Mouse (Mus musculus) kidney, adult 2 months (tissue): Measurements from ENCODE around the gene Klk1b24. TPM values are rescaled to one million over a fixed set of nuclear protein-coding genes. Genes with fewer than 3 reads are reported as not detected.

Source experiments
- DNase-seq: peaks from one replicate; pipeline ENCODE4 v3.0.0; 2021
- H3K27ac ChIP-seq: fragments of 200-500 bp; 2 replicates; pipeline ENCODE4 v1.5.1; 2012; ENCODE audit warnings: low read depth, low read length, control low read depth, inconsistent platforms; ENCODE audit not compliant: insufficient read depth
- H3K27me3 ChIP-seq: fragments of 200-500 bp; replicated peaks from 2 replicates; pipeline ENCODE4 v1.6.1; 2012; ENCODE audit warnings: mild to moderate bottlenecking, moderate library complexity, low read length, inconsistent platforms; ENCODE audit not compliant: control insufficient read depth, insufficient read depth
- H3K36me3 ChIP-seq: fragments of 200-500 bp; 2 replicates; pipeline ENCODE4 v1.6.1; 2012; ENCODE audit warnings: mild to moderate bottlenecking, moderate library complexity, low read length, inconsistent platforms; ENCODE audit not compliant: control insufficient read depth, insufficient read depth
- H3K4me1 ChIP-seq: fragments of 200-500 bp; 2 replicates; pipeline ENCODE4 v1.6.1; 2011; ENCODE audit warnings: low read length; ENCODE audit not compliant: control insufficient read depth, insufficient read depth
- H3K4me3 ChIP-seq: fragments of 200-500 bp; 2 replicates; pipeline ENCODE4 v1.5.1; 2011; ENCODE audit warnings: mild to moderate bottlenecking, low read depth, low read length, control low read depth; ENCODE audit not compliant: insufficient read depth
- CTCF ChIP-seq: fragments of 200-500 bp; conservative IDR thresholded peaks from 2 replicates; pipeline ENCODE4 v1.5.1; 2011; ENCODE audit warnings: low read depth, mild to moderate bottlenecking, control low read depth, low read length, moderate library complexity, mixed read lengths; ENCODE audit not compliant: insufficient read depth, insufficient read length
- POLR2A ChIP-seq: fragments of 200-500 bp; IDR thresholded peaks from one replicate; pipeline ENCODE4 v1.6.1; 2011; ENCODE audit warnings: low read depth, low read length, control low read depth
- WGBS: fragments of 180-500 bp; shearing (Covaris S2); methylation state at CpG from one replicate; pipeline ENCODE4 v1.1.7; 2018; 5-methylcytosine and 5-hydroxymethylcytosine counted together
- polyA plus RNA-seq: library from polyadenylated mRNA; depleted of rRNA; stranded (reverse); fragments of >200 nt; gene quantifications from 2 replicates; pipeline ENCODE4 v1.2.3, GENCODE M21; 2012; rRNA removed

The Klk1b24 gene
- polyA plus RNA-seq, 1 experiment, result 2.0 TPM

DNA sequence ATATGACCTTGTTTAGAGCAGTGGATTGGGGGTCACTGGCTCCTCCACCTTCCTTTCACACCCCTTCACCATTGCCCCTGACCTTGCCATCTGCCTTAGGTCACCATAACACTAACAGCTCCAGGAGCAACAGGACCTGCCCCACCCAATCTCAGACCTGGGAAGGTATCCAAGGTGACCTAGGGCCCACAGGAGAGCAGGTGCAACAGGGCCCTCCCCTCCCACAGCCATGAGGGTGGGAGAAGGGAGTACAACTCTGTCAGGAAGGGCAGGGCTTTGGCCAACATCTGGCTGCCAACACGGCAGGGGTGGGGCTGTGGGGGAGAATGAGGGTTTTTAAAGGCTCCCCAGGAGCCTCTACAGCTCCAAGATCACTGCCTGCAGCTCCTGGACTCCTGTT is 37.0 kb downstream of the Klk1b24 start, which contains the start of gene Klk1:
Klk1 (plus strand) TSS at position 285 of the 400 bp plus-strand sequence.
- DNase-seq, result peak; percentile 66
- peak within 1 kb of the TSS; percentile 98 for H3K27ac ChIP-seq
- TF ChIP-seq CTCF (no peak), POLR2A (no peak)
- 32% methylated on average over 1 of the region's 1 CpGs for WGBS
- H3K36me3 ChIP-seq, result no peaks in the 10 kb centered on the region
- H3K27me3 ChIP-seq, result no peaks in the 10 kb centered on the region
- H3K4me3 ChIP-seq, result peak within 1 kb of the TSS; percentile 36
- no peaks in the 10 kb centered on the region for H3K4me1 ChIP-seq

DNA sequence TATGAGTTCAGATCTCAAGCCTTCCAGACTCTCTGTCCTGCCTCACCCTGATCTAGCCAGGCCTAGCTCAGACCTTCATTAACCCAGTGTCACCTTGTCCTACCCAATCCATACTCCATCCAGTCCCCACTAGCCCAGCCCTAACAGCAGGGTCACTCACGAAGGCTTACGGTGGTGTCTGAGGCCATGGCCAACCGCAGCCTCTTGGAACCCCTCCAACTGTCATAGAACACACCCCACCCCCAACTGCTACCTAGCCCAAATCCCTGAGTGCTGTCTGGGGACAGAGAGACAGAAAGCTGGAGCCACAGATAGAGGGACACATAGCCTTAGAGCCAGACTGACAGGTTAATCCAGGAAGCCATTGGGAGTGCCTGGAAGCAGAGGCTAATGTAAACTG is 47.9 kb downstream of the Klk1b24 start, which contains the start of gene Gm36864:
Gm36864 (plus strand) TSS at position 269 of the 400 bp plus-strand sequence.
- Histone ChIP-seq H3K4me1 (no peaks in the 10 kb centered on the region), H3K36me3 (no peaks in the 10 kb centered on the region), H3K4me3 (no peak within 1 kb of the TSS), H3K27ac (peak within 1 kb of the TSS; percentile 9; the same call in 1 of the 2 replicates), H3K27me3 (no peaks in the 10 kb centered on the region)
- TF ChIP-seq POLR2A (no peak), CTCF (no peak)
- peak; percentile 13 for DNase-seq
- 40% methylated on average over 3 of the region's 3 CpGs for WGBS

DNA sequence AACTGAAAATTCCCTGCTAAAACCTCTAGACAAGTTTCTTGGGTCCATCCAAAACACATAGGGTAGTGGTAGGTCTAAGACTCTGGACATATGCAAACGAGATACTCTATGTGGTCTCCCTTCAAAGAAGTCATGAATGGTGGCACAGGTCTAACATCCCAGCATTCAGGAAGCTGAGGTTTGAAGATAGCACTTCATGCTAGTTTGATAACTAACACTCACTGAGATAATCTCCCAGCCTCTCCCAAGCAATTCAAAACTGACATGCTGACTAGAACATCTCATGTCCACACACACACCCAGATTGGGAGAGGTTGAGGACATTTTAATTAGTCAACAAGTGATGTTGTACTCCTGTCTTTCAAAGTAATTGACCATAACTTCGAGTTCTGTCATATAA is 51.9 kb downstream of the Klk1b24 start:
- H3K27ac ChIP-seq, result peak overlapping the region; percentile 89; the same call in 1 of the 2 replicates
- no peak overlapping the region for H3K4me3 ChIP-seq
- no peaks in the 10 kb centered on the region for H3K4me1 ChIP-seq
- WGBS, result 44% methylated on average over 2 of the region's 2 CpGs
- no peak for DNase-seq
- no peak for TF ChIP-seq CTCF
- no peak for TF ChIP-seq POLR2A
- no peaks in the 10 kb centered on the region for H3K36me3 ChIP-seq
- no peaks in the 10 kb centered on the region for H3K27me3 ChIP-seq

DNA sequence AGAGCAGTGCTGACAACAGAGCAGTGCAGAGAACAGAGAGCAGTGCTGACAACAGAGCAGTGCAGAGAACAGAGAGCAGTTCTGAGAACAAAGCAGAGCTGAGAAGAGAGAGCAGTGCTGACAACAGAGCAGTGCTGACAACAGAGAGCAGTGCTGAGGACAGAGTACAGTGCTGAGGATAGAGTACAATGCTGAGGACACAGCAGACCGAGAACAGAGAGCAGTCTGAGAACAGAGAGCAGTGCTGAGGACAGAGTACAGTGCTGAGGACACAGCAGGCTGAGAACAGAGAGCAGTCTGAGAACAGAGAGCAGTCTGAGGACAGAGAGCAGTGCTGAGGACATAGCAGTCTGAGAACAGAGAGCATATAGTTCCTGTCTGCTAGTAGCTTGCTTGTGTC is 52.7 kb downstream of the Klk1b24 start:
- Histone ChIP-seq H3K4me3 (peak overlapping the region; percentile 35), H3K4me1 (peaks cover 7% of the 10 kb centered on the region; the same call in 1 of the 2 replicates), H3K27ac (peak overlapping the region; percentile 89), H3K36me3 (no peaks in the 10 kb centered on the region), H3K27me3 (no peaks in the 10 kb centered on the region)
- 31% methylated on average over 1 of the region's 1 CpGs for WGBS
- DNase-seq, result peak; percentile 58
- no peak for TF ChIP-seq POLR2A
- TF ChIP-seq CTCF, result no peak

DNA sequence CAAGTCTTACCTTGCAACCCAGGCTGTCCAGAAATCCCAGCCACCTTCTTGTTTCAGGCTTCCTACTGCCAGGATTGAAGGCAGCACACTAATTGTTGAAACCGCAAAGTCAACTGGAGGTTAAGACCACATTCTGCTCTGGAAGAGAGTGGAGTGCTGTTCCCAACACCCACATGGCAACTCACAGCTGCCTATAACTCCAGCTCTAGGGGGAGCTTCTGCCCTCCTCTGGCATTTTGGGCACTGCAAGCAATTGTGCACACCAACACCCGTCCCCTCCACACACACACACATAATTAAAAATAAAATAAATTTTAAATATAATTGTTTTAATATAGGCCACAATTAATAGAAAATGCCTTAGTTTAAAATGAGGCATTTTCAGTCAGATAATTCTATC is 53.1 kb downstream of the Klk1b24 start:
- DNase-seq, result peak; percentile 41
- Histone ChIP-seq H3K4me1 (peaks cover 8% of the 10 kb centered on the region; the same call in 1 of the 2 replicates), H3K27ac (peak overlapping the region; percentile 89), H3K36me3 (no peaks in the 10 kb centered on the region), H3K4me3 (peak overlapping the region; percentile 35), H3K27me3 (no peaks in the 10 kb centered on the region)
- no peak for TF ChIP-seq POLR2A
- peak; percentile 44; the same call in 1 of the 2 replicates for TF ChIP-seq CTCF
- WGBS, result 57% methylated on average over 2 of the region's 2 CpGs

Other genes with a start within 250 kb of the Klk1b24 start
- 1.0 and 1.1 TPM in 2 replicates for gene Klk1b8, start 237.6 kb upstream of the Klk1b24 start, polyA plus RNA-seq
- 0.11 and 0.52 TPM in 2 replicates for gene Klk1b1, start 221.5 kb upstream of the Klk1b24 start, polyA plus RNA-seq
- gene Klk1b9, start 212.2 kb upstream of the Klk1b24 start, polyA plus RNA-seq, result 1.6 and 1.7 TPM in 2 replicates
- 0.52 and 0.99 TPM in 2 replicates for gene Klk1b11, start 192.4 kb upstream of the Klk1b24 start, polyA plus RNA-seq
- not detected in 2 replicates for gene Klk1b26, start 176.1 kb upstream of the Klk1b24 start, polyA plus RNA-seq
- gene Klk1b27, start 135.9 kb upstream of the Klk1b24 start, polyA plus RNA-seq, result 1.6 and 3.2 TPM in 2 replicates
- 0.20 and 0.43 TPM in 2 replicates for gene Klk1b21, start 85.9 kb upstream of the Klk1b24 start, polyA plus RNA-seq
- gene Klk1b22, start 75.6 kb upstream of the Klk1b24 start, polyA plus RNA-seq, result 1.1 and 2.4 TPM in 2 replicates
- 0.59 and 0.60 TPM in 2 replicates for gene Klk1b16, start 51.5 kb upstream of the Klk1b24 start, polyA plus RNA-seq
- gene Klk1b3, start 10.0 kb downstream of the Klk1b24 start, polyA plus RNA-seq, result 2.6 and 3.3 TPM in 2 replicates
- gene Klk1b4, start 19.2 kb downstream of the Klk1b24 start, polyA plus RNA-seq, result 0.53 and 0.91 TPM in 2 replicates
- gene Klk1b5, start 27.7 kb downstream of the Klk1b24 start, polyA plus RNA-seq, result 6.8 and 7.0 TPM in 2 replicates
- 4,551 and 6,375 TPM in 2 replicates for gene Klk1, start 37.1 kb downstream of the Klk1b24 start, polyA plus RNA-seq
- 0.06 TPM in 1 of 2 replicates, not detected in the other for gene Gm36864, start 47.9 kb downstream of the Klk1b24 start, polyA plus RNA-seq
- gene 1700028J19Rik, start 58.5 kb downstream of the Klk1b24 start, polyA plus RNA-seq, result 27.2 and 32.1 TPM in 2 replicates
- 39.4 and 47.9 TPM in 2 replicates for gene 2410002F23Rik, start 58.5 kb downstream of the Klk1b24 start, polyA plus RNA-seq
- not detected in 2 replicates for gene Acp4, start 69.1 kb downstream of the Klk1b24 start, polyA plus RNA-seq
- gene Gm15517, start 73.2 kb downstream of the Klk1b24 start, polyA plus RNA-seq, result not detected in 2 replicates
- 6.4 and 8.1 TPM in 2 replicates for gene Clec11a, start 118.7 kb downstream of the Klk1b24 start, polyA plus RNA-seq
- 0.43 and 0.66 TPM in 2 replicates for gene Shank1, start 122.0 kb downstream of the Klk1b24 start, polyA plus RNA-seq
- 12.0 and 12.9 TPM in 2 replicates for gene Syt3, start 195.9 kb downstream of the Klk1b24 start, polyA plus RNA-seq
- gene 1700008O03Rik, start 197.6 kb downstream of the Klk1b24 start, polyA plus RNA-seq, result 0.69 and 0.75 TPM in 2 replicates
- 0.30 and 0.52 TPM in 2 replicates for gene Lrrc4b, start 240.8 kb downstream of the Klk1b24 start, polyA plus RNA-seq